In genomic region chr14:27038783-27039182, GRCm38 (mm10) we compare ENCODE assay signal across 8 mouse cellular contexts. TPM values are rescaled to one million over a fixed set of nuclear protein-coding genes. Genes with fewer than 3 reads are reported as not detected.
DNase-seq lines count a peak whose midpoint lies in the region; ATAC-seq and TF ChIP-seq lines count a peak whose summit lies in the region.

Gene Il17rd, plus strand, starts transcription at chr14:27038941.

- WGBS in hindbrain, embryonic 15.5 days: 0% methylated on average over 29 of the region's 29 CpGs

- TF ChIP-seq CTCF in Patski (IDR thresholded peaks at IDR 0.05): no peak

- POLR2A ChIA-PET in Patski (lab: Charles Lee): no interaction called here

- H3K9me3 ChIP-seq in hindbrain, embryonic 15.5 days: no peaks in the 10 kb centered on the region

- CTCF ChIA-PET in Patski (lab: Charles Lee): interaction anchor here (1.4 to 1.8 kb wide), 3 partner anchors 15 to 62 kb away, joined by 3 to 6 read pairs (median 4); no protein-coding TSS in a partner anchor

- in situ Hi-C loops in Patski (cut with MboI; ENCODE audit: low pct_unique_long_range_greater_than_20kb): loop anchor here (5.0 kb wide), 1 partner anchor 59 kb away; no protein-coding TSS in a partner anchor

- ATAC-seq in Patski: peak; percentile 94
- peak; percentile 92 for ATAC-seq in hindbrain, embryonic 15.5 days (ENCODE audit: low FRiP score, low read depth)

- H3K4me2 ChIP-seq in hindbrain, embryonic 15.5 days: peak within 1 kb of the TSS; percentile 97

- no peaks in the 10 kb centered on the region for H3K36me3 ChIP-seq in hindbrain, embryonic 15.5 days

- DNase-seq in Patski (ENCODE audit: low read depth, low spot score): no peak
- peak; percentile 81 to 87 for DNase-seq in cerebellum, postnatal 25 days
- DNase-seq in gastrocnemius, adult 18-20 months (ENCODE audit: low spot score): peak; percentile 94
- peak; percentile 74 for DNase-seq in left cerebral cortex, adult 11 months (ENCODE audit: low spot score)
- DNase-seq in lung, postnatal 36 days: peak; percentile 96
- peak; percentile 92 for DNase-seq in retina, postnatal 1 day
- DNase-seq in thymus, postnatal 4 days: peak; percentile 75

- peak within 1 kb of the TSS; percentile 65 for H3K9ac ChIP-seq in hindbrain, embryonic 15.5 days

- peak within 1 kb of the TSS; percentile 62 for H3K27ac ChIP-seq in hindbrain, embryonic 15.5 days (replicated peaks)

- peaks cover 10% of the 10 kb centered on the region for H3K4me1 ChIP-seq in hindbrain, embryonic 15.5 days (replicated peaks)

- no peaks in the 10 kb centered on the region for H3K27me3 ChIP-seq in Patski
- H3K27me3 ChIP-seq in hindbrain, embryonic 15.5 days: peaks cover 12% of the 10 kb centered on the region

- peak within 1 kb of the TSS; percentile 67 for H3K4me3 ChIP-seq in hindbrain, embryonic 15.5 days

RNA-seq across cellular contexts. Expression of gene Il17rd, which starts in this region (rescaled TPM):
- 6.8 TPM for polyA plus RNA-seq in Patski (2021)
- total RNA-seq in gastrocnemius, adult 18-20 months (2021): 1 to 10 TPM; 2.0 to 2.2 TPM
- 2.7 and 3.2 TPM in 2 replicates for polyA plus RNA-seq in hindbrain, embryonic 15.5 days (2015; fragmentation: Nextera tagmentation; extraction: Ambion mirVana)
